In the genomic region with DNA sequence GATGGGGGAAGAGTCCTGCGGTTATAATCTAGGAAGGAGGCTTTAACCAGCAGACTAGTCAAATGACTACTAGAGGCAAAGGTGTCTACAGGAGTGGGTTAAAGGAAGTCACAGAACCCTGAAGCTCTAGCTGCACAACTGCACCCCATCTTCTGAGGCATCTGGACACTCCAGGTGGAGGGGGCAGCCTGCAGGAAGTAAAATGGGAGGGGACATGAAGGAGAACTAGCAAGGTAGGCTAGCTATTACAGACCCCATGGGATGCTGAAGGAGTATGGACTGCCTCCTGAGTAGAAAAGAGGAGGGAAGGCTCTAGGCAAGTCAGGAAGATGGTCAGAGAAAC, we compare ENCODE assay signal across 8 mouse cellular contexts. TPM values are rescaled to one million over a fixed set of nuclear protein-coding genes. Genes with fewer than 3 reads are reported as not detected.
DNase-seq lines count a peak whose midpoint lies in the region; ATAC-seq and TF ChIP-seq lines count a peak whose summit lies in the region.

No protein-coding gene starts in this region.

- H3K9ac ChIP-seq in hindbrain, embryonic 13.5 days, result no peak overlapping the region

- no peak for TF ChIP-seq POLR2A in cerebellum, adult 2 months (IDR thresholded peaks at IDR 0.05; ENCODE audit: borderline replicate concordance, insufficient read depth, low read length)
- TF ChIP-seq POLR2A in kidney, adult 2 months (IDR thresholded peaks at IDR 0.05; ENCODE audit: low read depth, low read length), result no peak
- no peak for TF ChIP-seq POLR2A in myocyte (IDR thresholded peaks at IDR 0.05; ENCODE audit: insufficient read length, low read depth)

- no peak for TF ChIP-seq CTCF in cerebellum, adult 2 months (IDR thresholded peaks at IDR 0.05; ENCODE audit: borderline replicate concordance, insufficient read depth, low read depth, low read length)
- no peak for TF ChIP-seq CTCF in kidney, adult 2 months (conservative IDR thresholded peaks at IDR 0.05; ENCODE audit: insufficient read depth, insufficient read length, low read depth, low read length)

- DNase-seq in cerebellum, adult 2 months, result no peak
- DNase-seq in cerebellum, postnatal 14 days, result no peak
- DNase-seq in kidney, adult 2 months, result no peak
- DNase-seq in kidney, adult 8-10 months, result no peak
- no peak for DNase-seq in adrenal gland, adult 8-10 months
- DNase-seq in adrenal gland, adult 2 months, result no peak

- no peak overlapping the region for H3K4me2 ChIP-seq in hindbrain, embryonic 13.5 days
- H3K4me2 ChIP-seq in myocyte (ENCODE audit: low read depth), result peak overlapping the region; percentile 46

- H3K9me3 ChIP-seq in hindbrain, embryonic 13.5 days, result no peaks in the 10 kb centered on the region

- H3K36me3 ChIP-seq in kidney, adult 2 months (ENCODE audit: control insufficient read depth, insufficient read depth, low read length), result no peaks in the 10 kb centered on the region
- H3K36me3 ChIP-seq in hindbrain, embryonic 13.5 days, result peaks cover 37% of the 10 kb centered on the region
- H3K36me3 ChIP-seq in myocyte (ENCODE audit: control insufficient read depth, insufficient read depth), result no peaks in the 10 kb centered on the region

- H3K27me3 ChIP-seq in cerebellum, adult 2 months (ENCODE audit: control insufficient read depth, insufficient read depth, low read length), result no peaks in the 10 kb centered on the region
- H3K27me3 ChIP-seq in kidney, adult 2 months (replicated peaks; ENCODE audit: control insufficient read depth, insufficient read depth, low read length), result no peaks in the 10 kb centered on the region
- H3K27me3 ChIP-seq in hindbrain, embryonic 13.5 days, result no peaks in the 10 kb centered on the region
- no peaks in the 10 kb centered on the region for H3K27me3 ChIP-seq in myocyte (ENCODE audit: control insufficient read depth, insufficient read depth, insufficient read length)

- peaks cover 56% of the 10 kb centered on the region for H3K4me1 ChIP-seq in cerebellum, adult 2 months (ENCODE audit: control insufficient read depth, insufficient read depth, low read length)
- H3K4me1 ChIP-seq in kidney, adult 2 months (ENCODE audit: control insufficient read depth, insufficient read depth, low read length), result no peaks in the 10 kb centered on the region
- peaks cover 25% of the 10 kb centered on the region for H3K4me1 ChIP-seq in hindbrain, embryonic 13.5 days (replicated peaks)

- no peak overlapping the region for H3ac ChIP-seq in myocyte (ENCODE audit: control insufficient read depth, insufficient read length)

- no peaks in the 10 kb centered on the region for H3K79me2 ChIP-seq in myocyte (ENCODE audit: control insufficient read depth, insufficient read depth)

- WGBS in cerebellum, adult 2 months, result 74% methylated on average over 1 of the region's 1 CpGs
- 92% methylated on average over 1 of the region's 1 CpGs for WGBS in kidney, adult 2 months
- 79% methylated on average over 1 of the region's 1 CpGs for WGBS in hindbrain, embryonic 13.5 days

- 0 out of 2 replicates have a peak overlapping the region, but pooled peaks have one; percentile 39 for H3K27ac ChIP-seq in cerebellum, adult 2 months (ENCODE audit: insufficient read depth, low read length)
- 0 out of 2 replicates have a peak overlapping the region, but pooled peaks have one; percentile 25 for H3K27ac ChIP-seq in kidney, adult 2 months (ENCODE audit: insufficient read depth, low read depth, low read length)
- H3K27ac ChIP-seq in hindbrain, embryonic 13.5 days, result peak overlapping the region; percentile 58; the same call in 1 of the 2 replicates

- peak; percentile 40; the same call in 1 of the 2 replicates for ATAC-seq in hindbrain, embryonic 13.5 days (ENCODE audit: low FRiP score)

- H3K4me3 ChIP-seq in cerebellum, adult 2 months (replicated peaks; ENCODE audit: insufficient read depth, low read depth, low read length), result no peak overlapping the region
- H3K4me3 ChIP-seq in kidney, adult 2 months (ENCODE audit: insufficient read depth, low read depth, low read length), result no peak overlapping the region
- H3K4me3 ChIP-seq in hindbrain, embryonic 13.5 days, result no peak overlapping the region
- H3K4me3 ChIP-seq in myocyte, result no peak overlapping the region

TF ChIP-seq in myocyte, 11 proteins besides CTCF, POLR2A, EP300 and RAD21:
- TF ChIP-seq CEBPB (IDR thresholded peaks at IDR 0.05; ENCODE audit: insufficient read depth, poor library complexity, severe bottlenecking) (no peak), TCF12 (IDR thresholded peaks at IDR 0.05; ENCODE audit: insufficient read depth, poor library complexity, severe bottlenecking) (no peak), MYOG (IDR thresholded peaks at IDR 0.05; ENCODE audit: control insufficient read depth in 1 of 3, insufficient read depth in 1 of 3, insufficient read length in 2 of 3, low read depth in 2 of 3) (no peak), E2F4 (IDR thresholded peaks at IDR 0.05; ENCODE audit: insufficient read depth) (no peak), MAX (IDR thresholded peaks at IDR 0.05; ENCODE audit: low read depth) (no peak), USF1 (IDR thresholded peaks at IDR 0.05; ENCODE audit: low read depth) (no peak), REST (IDR thresholded peaks at IDR 0.05; ENCODE audit: insufficient read depth, insufficient read length) (no peak), POLR2AphosphoS2 (IDR thresholded peaks at IDR 0.05; ENCODE audit: insufficient read length, low read depth) (no peak), TCF3 (IDR thresholded peaks at IDR 0.05; ENCODE audit: insufficient read length, low read depth) (no peak), MYOD1 (IDR thresholded peaks at IDR 0.05; ENCODE audit: control insufficient read depth in 1 of 3, insufficient read length in 2 of 3, low read depth in 2 of 3) (no peak), SRF (IDR thresholded peaks at IDR 0.05; ENCODE audit: control insufficient read depth, insufficient read length, low read depth) (no peak)

RNA-seq across cellular contexts. Expression of a gene that starts 55.3 kb away (rescaled TPM):
- polyA plus RNA-seq in cerebellum, adult 2 months (2012; rRNA removed), result 48.7 and 52.4 TPM in 2 replicates
- polyA plus RNA-seq in kidney, adult 2 months (2012; rRNA removed), result 4.9 and 5.6 TPM in 2 replicates
- 37.3 and 39.7 TPM in 2 replicates for polyA plus RNA-seq in hindbrain, embryonic 13.5 days (2015; fragmentation: Nextera tagmentation; extraction: Ambion mirVana)
- 1.3 TPM for polyA plus RNA-seq in myocyte (2012; fragmentation: generic; extraction: Trizol)
- total RNA-seq in adrenal gland, adult 8-10 months (2022), result 10 to 100 TPM in 1 of 4 experiments, 1 to 10 TPM in 3; 4.2 to 12.7 (median 8.0) TPM
- total RNA-seq in adrenal gland, adult 2 months (2021), result 1 to 10 TPM; 4.2 to 5.1 TPM
- 2.8 and 3.8 TPM in 2 replicates for polyA plus RNA-seq in adrenal gland, adult 2 months (2012; rRNA removed)
